Mouse (Mus musculus) heart, postnatal 0 days (tissue): ENCODE data around the gene Kcnn3.

Experiments used
- CTCF ChIP-seq: IDR thresholded peaks from 2 replicates; pipeline ENCODE4 v1.5.1; 2016; ENCODE audit warnings: antibody characterized with exemption, control low read depth, low read depth
- EP300 ChIP-seq: IDR thresholded peaks from 2 replicates; pipeline ENCODE4 v1.6.1; 2016; ENCODE audit warnings: antibody characterized with exemption, low read depth

- no peak for TF ChIP-seq CTCF
- no peak for TF ChIP-seq EP300
Observed at GRCm38 (mm10) chr3:89623531-89623930, 103.6 kb downstream of the Kcnn3 start.
